Mouse (Mus musculus) hematopoietic stem cell, adult 5-6 weeks (primary cell): ENCODE data around the gene Psmb8. TPM values are rescaled to one million over a fixed set of nuclear protein-coding genes. Genes with fewer than 3 reads are reported as not detected.
A peak's percentile ranks its signal among the peaks of the same experiment; 100 is the strongest.

Experiments used
- ATAC-seq, 2 experiments: fragments of 125-278 bp in 1 of 2; replicated peaks in 1 of 2; 2 replicates each; pipeline ENCODE4 v1.8.0; 2016 to 2017; ENCODE audit warnings: inconsistent platforms in 2 of 2, mild to moderate bottlenecking in 2 of 2, moderate number of reproducible peaks in 2 of 2, low read depth in 1 of 2, moderate TSS enrichment in 1 of 2; ENCODE audit not compliant: low FRiP score in 2 of 2, poor library complexity in 2 of 2, severe bottlenecking in 2 of 2, insufficient read depth in 1 of 2, low TSS enrichment in 1 of 2
- total RNA-seq: library from RNA; stranded (forward); fragments of 172-1452, 232-1000 nt; gene quantifications from 2 replicates; pipeline ENCODE4 v1.2.3, GENCODE M21; 2017

The Psmb8 gene
- total RNA-seq, 1 experiment from 2014 or later: 392 TPM

GRCm38 (mm10) chr17:34187261-34187916, 10.1 kb upstream of the Psmb8 start, which contains the start of the genes Tap1 and Psmb9:
Gene Tap1, plus strand, starts transcription at chr17:34187553.
Gene Psmb9, minus strand, starts transcription at chr17:34187764.
- ATAC-seq: peak; percentile 85 to 88

GRCm38 (mm10) chr17:34188010-34188409, 9.5 kb upstream of the Psmb8 start:
- ATAC-seq: no peak

- ATAC-seq: no peak
Observed at GRCm38 (mm10) chr17:34188986-34189385, 8.5 kb upstream of the Psmb8 start.

- no peak for ATAC-seq
Observed at GRCm38 (mm10) chr17:34192852-34193251, 4.7 kb upstream of the Psmb8 start.

GRCm38 (mm10) chr17:34193468-34193867, 4.1 kb upstream of the Psmb8 start:
- no peak for ATAC-seq

GRCm38 (mm10) chr17:34194723-34195122, 2.8 kb upstream of the Psmb8 start:
- no peak for ATAC-seq

GRCm38 (mm10) chr17:34196491-34196890, 1.0 kb upstream of the Psmb8 start:
- peak; percentile 63 to 67 for ATAC-seq

- ATAC-seq: peak; percentile 54 to 75; a peak in 3 of 4 replicates
Observed at GRCm38 (mm10) chr17:34197904-34198520, 491 bp downstream of the Psmb8 start.

- no peak; a peak in 1 of 4 replicates for ATAC-seq
Observed at GRCm38 (mm10) chr17:34198521-34198912, 996 bp downstream of the Psmb8 start.

GRCm38 (mm10) chr17:34199050-34199619, 1.6 kb downstream of the Psmb8 start:
- no peak for ATAC-seq

- ATAC-seq: no peak
Observed at GRCm38 (mm10) chr17:34200047-34200446, 2.5 kb downstream of the Psmb8 start.

- ATAC-seq: no peak
Observed at GRCm38 (mm10) chr17:34200772-34201505, 3.4 kb downstream of the Psmb8 start.

GRCm38 (mm10) chr17:34201506-34202055, 4.1 kb downstream of the Psmb8 start:
- no peak for ATAC-seq

- no peak for ATAC-seq
Observed at GRCm38 (mm10) chr17:34202760-34203442, 5.4 kb downstream of the Psmb8 start.

GRCm38 (mm10) chr17:34203444-34203843, 5.9 kb downstream of the Psmb8 start, which contains the start of gene Tap2:
Gene Tap2, plus strand, starts transcription at chr17:34203527.
- no peak for ATAC-seq

GRCm38 (mm10) chr17:34204303-34205010, 6.9 kb downstream of the Psmb8 start:
- ATAC-seq: peak; percentile 60 to 66
